Mouse (Mus musculus) central nervous system, embryonic 18 days (tissue): ENCODE results near the gene Zfp72. TPM values are rescaled to one million over a fixed set of nuclear protein-coding genes. Genes with fewer than 3 reads are reported as not detected.

Source experiments
- polyA plus RNA-seq: library from polyadenylated mRNA; depleted of rRNA; stranded (reverse); fragments of >200 nt; gene quantifications from 2 replicates; pipeline ENCODE4 v1.2.3, GENCODE M21; 2012; rRNA removed

The Zfp72 gene
- polyA plus RNA-seq: 3.2 and 3.3 TPM in 2 replicates

GRCm38 (mm10) chr13:74390371-74390990, at the start of gene Zfp72:
TSS of gene Zfp72 (minus strand) at chr13:74390836.

GRCm38 (mm10) chr13:74399298-74399839, 8.7 kb upstream of the Zfp72 start, which contains the start of gene Ftl1-ps1:
TSS of gene Ftl1-ps1 (plus strand) at chr13:74399694.

GRCm38 (mm10) chr13:74363859-74364235, 26.8 kb downstream of the Zfp72 start, which contains the start of gene Lrrc14b:
TSS of gene Lrrc14b (minus strand) at chr13:74364005.

GRCm38 (mm10) chr13:74349566-74350434, 40.8 kb downstream of the Zfp72 start, which contains the start of the genes Sdha and Ccdc127:
TSS of gene Sdha (minus strand) at chr13:74350280.
TSS of gene Ccdc127 (plus strand) at chr13:74350309.

Other genes starting within 250 kb of the Zfp72 start
- gene Exoc3, start 182.1 kb downstream of the Zfp72 start, polyA plus RNA-seq: 58.7 and 62.9 TPM in 2 replicates
- 2.3 and 2.5 TPM in 2 replicates for gene Ahrr, start 98.5 kb downstream of the Zfp72 start, polyA plus RNA-seq
- 141 and 148 TPM in 2 replicates for gene Pdcd6, start 73.3 kb downstream of the Zfp72 start, polyA plus RNA-seq
- gene Sdha, start 40.6 kb downstream of the Zfp72 start, polyA plus RNA-seq: 150 and 162 TPM in 2 replicates
- 20.5 and 21.8 TPM in 2 replicates for gene Ccdc127, start 40.5 kb downstream of the Zfp72 start, polyA plus RNA-seq
- gene Lrrc14b, start 26.8 kb downstream of the Zfp72 start, polyA plus RNA-seq: 0.09 and 0.40 TPM in 2 replicates
- gene Ftl1-ps1, start 8.9 kb upstream of the Zfp72 start, polyA plus RNA-seq: 29.9 and 39.2 TPM in 2 replicates
- gene Zfp825, start 103.2 kb upstream of the Zfp72 start, polyA plus RNA-seq: 6.6 and 7.0 TPM in 2 replicates
- 2.5 and 4.3 TPM in 2 replicates for gene Erap1, start 248.7 kb upstream of the Zfp72 start, polyA plus RNA-seq